Mouse (Mus musculus) fibroblast of lung, adult 2 months (primary cell): Measurements from ENCODE around the gene Barx2.

ENCODE experiments used
- DNase-seq: peaks from one replicate; pipeline ENCODE4 v3.0.0-alpha.2; 2011; ENCODE audit warnings: low read depth

The Barx2 gene

DNA sequence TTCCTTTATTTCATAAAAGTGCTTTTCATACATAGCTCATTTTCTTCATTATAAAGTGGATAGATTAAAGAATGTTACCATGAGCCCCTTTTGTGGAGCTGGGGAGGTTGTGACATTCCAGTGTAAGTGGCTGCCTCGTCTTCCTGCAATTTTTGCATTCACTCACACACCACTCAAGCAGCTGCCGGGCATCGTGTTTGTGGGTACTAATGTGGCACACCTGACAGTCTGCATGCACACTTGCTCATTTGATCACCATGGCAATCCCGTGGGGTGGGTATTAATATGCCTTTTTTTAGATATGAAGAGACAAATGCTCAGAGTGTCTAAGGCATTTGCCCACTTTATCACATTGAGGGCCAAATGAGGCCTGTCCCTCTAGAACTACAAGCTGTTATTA is 24.9 kb downstream of the Barx2 start:
- no peak for DNase-seq

DNA sequence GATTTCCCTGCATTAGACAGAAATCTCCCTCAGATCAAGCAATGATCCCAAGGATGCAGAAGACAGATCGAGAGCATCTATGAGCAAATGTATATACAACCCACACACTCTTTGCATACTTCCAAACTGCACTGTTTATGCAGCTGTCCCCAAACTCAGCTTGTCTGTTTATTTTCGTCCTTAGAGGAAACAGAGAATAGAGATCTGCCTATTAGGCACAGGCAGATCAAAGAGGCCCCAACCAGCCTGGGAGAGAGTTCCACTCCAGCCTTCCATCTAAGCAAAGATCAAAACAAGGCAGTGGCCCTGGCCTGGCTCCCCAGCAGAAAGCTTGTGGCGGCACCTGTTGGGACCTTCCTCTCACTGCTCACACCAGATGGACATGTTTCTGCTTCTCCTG is 27.0 kb downstream of the Barx2 start:
- no peak for DNase-seq

- no peak for DNase-seq
Measured at GRCm38 (mm10) chr9:31882376-31882775, 30.9 kb downstream of the Barx2 start.

DNA sequence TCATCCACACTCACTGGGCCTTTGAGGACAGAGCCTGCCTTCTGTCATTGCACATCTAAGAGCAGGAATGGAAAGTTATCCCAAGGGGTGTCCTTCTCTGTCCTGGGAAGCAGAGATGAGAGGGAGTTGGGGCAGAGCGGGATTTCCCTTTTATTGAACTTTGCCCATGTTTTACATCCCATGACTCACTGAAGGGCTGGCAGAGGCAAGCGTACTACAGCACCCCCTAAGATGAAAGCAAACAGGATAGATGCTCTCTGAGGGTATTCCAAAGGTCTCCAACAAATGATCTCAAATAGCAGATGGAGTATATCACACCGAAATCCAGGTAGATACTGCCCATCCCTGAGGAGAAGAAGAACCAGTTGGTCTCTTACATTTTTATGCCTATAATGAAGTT is 37.7 kb downstream of the Barx2 start:
- DNase-seq = no peak

- peak; percentile 23 for DNase-seq
Measured at GRCm38 (mm10) chr9:31874236-31874635, 39.0 kb downstream of the Barx2 start.

DNA sequence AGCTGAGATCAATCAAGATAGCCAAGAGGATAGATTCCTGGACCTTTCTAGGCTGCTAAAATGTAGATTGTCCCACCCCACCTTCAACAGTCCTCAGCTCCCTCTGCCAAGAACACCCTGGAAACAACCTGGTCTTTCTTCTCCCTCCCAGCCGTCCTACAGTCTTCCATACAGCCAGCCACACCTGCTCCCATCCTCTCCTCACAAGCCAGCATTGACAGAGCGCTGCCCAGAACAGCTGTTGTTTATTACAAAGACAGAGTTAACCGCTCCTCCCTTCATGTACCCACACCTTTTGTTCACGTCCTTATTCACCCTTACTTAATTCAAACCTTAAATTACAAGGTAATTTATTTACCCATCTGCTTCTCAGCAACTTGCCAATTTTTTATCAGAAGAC is 41.9 kb downstream of the Barx2 start:
- DNase-seq = no peak

- DNase-seq = no peak
Measured at GRCm38 (mm10) chr9:31868823-31869460, 44.3 kb downstream of the Barx2 start.

GRCm38 (mm10) chr9:31863830-31864229 is 49.4 kb downstream of the Barx2 start:
- DNase-seq = no peak

GRCm38 (mm10) chr9:31859446-31859845 is 53.8 kb downstream of the Barx2 start:
- peak; percentile 34 for DNase-seq

- no peak for DNase-seq
Measured at GRCm38 (mm10) chr9:31858720-31859340, 54.4 kb downstream of the Barx2 start.

GRCm38 (mm10) chr9:31857512-31857911 is 55.8 kb downstream of the Barx2 start:
- DNase-seq = no peak

DNA sequence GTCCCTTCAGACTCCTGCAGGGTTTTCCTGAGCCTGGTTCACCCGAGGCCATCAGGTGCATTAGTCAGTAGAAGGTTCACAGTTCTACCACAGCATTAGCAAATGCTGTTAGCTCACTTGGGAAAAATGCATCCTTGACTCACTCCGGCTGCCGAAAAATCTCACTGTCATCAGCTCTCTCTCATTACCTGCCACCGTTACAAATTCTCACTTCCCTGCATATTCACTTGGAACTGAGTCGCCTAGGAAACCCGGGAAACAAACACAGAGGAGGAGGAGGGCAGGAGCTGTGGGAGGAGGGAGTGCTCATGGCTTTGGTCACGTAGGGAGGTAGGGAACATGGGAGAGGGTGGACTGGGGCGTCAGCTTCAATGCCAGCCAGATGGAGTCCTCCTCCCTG is 56.8 kb downstream of the Barx2 start:
- DNase-seq = peak; percentile 33

GRCm38 (mm10) chr9:31855668-31856067 is 57.6 kb downstream of the Barx2 start:
- no peak for DNase-seq

DNA sequence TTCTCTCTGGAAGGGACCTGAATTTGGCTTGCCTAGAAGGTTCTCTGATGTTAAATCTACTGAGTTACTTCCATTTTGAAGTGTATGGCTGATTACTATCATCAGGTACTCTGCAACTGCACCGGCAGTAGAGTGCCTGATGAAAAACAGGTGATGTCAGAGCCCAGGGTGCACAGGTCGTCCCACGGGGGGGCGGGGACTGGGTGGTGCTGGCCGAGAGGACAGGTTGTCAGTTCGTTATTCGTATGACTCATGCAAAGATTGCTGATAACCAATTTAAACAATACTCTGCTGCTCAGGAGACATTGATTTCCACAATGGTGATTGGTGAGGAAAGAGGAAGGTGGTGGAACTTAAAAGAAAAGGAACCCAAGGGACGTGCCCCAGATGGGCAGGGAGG is 61.6 kb downstream of the Barx2 start:
- no peak for DNase-seq

DNA sequence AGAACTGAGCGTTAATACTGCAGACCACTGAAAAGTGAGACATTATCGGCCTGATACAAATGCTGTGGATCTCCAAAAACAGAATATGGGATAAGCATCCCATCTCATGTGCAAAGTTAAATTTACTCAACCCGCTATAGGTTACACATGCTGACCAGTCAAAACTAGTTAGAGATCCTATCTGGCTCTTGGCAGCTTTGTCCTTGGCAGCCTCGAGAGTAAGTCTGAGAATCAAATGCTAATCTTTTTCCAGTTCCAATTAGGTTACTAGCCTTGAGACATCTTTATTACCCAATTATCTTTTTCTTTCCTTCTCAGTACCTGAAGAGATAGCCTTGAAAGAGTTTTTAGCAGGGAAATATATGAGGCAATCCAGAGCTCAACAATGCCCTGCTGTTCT is 62.6 kb downstream of the Barx2 start:
- DNase-seq = no peak

GRCm38 (mm10) chr9:31849387-31849786 is 63.9 kb downstream of the Barx2 start:
- DNase-seq = no peak

DNA sequence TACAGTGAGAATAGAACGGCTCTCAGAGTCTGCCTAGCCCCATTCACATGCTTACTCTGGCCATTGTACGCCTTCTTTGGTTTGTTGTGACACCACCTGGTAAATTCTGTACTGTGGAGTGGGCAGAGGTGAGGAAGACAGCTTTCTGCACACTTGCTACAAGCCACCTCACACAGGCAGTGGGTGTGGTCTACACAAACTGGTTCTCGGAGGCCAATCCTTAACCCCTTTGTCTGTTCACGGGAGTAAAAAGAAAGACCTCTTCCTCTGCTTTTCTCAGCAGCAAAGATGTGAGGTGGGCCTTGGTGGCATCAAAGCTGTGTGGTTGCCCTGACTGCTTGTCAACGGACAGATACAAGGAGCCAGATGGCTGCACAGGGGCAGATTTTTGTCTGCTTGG is 68.6 kb downstream of the Barx2 start:
- DNase-seq = no peak

- no peak for DNase-seq
Measured at GRCm38 (mm10) chr9:31841108-31841815, 72.0 kb downstream of the Barx2 start.

- no peak for DNase-seq
Measured at GRCm38 (mm10) chr9:31840571-31840970, 72.7 kb downstream of the Barx2 start.

DNA sequence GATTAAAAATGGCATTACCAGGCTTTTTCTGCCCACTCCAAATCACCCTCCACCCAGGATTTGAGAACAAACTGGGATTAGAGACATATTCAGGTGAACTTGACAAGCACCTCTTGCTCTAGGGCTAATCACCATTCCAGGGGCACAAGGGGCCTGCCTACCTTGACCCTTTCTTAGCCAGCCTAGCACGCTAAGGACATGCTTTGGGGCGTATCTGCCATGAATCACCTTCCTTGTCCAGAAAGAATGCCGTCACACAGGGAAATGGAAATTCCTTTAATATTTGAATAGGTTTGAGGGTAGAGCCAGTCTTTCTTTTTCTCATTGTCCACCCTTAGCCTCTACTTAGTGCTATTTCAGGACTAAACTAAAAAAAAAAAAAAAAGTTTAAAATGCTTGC is 73.2 kb downstream of the Barx2 start:
- no peak for DNase-seq

GRCm38 (mm10) chr9:31839106-31840027 is 73.9 kb downstream of the Barx2 start:
- DNase-seq = no peak

DNA sequence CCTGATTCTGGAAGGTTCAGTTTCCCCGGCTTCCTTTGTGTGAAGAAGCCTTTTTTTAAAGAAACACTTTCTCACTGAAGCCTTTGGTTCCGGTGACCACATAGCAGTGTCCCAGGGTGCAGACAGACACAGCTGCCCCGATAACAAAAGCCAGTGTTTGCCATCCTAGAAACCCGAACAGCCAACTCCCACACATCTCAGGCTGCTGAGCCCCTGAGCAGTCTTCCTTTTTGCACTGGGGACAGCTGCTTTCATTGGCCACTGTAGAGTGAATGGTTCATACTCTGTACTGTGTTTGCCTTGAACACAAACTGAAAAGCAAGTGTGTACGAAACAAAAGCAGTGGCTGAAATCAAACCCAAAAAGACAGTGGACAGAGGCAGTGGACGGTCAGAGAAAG is 75.2 kb downstream of the Barx2 start:
- no peak for DNase-seq
